Mouse (Mus musculus): ENCODE results near the gene Pum1.

Gene Pum1

GRCm38 (mm10) chr4:130791811-130792375, 128.8 kb downstream of the Pum1 start:
- DNase-seq (ENCODE audit: low read depth, low spot score), result no peak

- no peak for DNase-seq (ENCODE audit: low read depth, low spot score)
Observed at GRCm38 (mm10) chr4:130792376-130793179, 129.5 kb downstream of the Pum1 start, which contains the start of gene Sdc3. Gene Sdc3, plus strand, starts transcription at chr4:130792537.

- DNase-seq (ENCODE audit: low read depth, low spot score), result no peak
Observed at GRCm38 (mm10) chr4:130793180-130793501, 130.0 kb downstream of the Pum1 start.

GRCm38 (mm10) chr4:130794771-130795170, 131.7 kb downstream of the Pum1 start:
- DNase-seq (ENCODE audit: low read depth, low spot score), result no peak

GRCm38 (mm10) chr4:130795970-130796369, 132.8 kb downstream of the Pum1 start:
- DNase-seq (ENCODE audit: low read depth, low spot score), result no peak

- no peak for DNase-seq (ENCODE audit: low read depth, low spot score)
Observed at GRCm38 (mm10) chr4:130797201-130798051, 134.3 kb downstream of the Pum1 start.

- no peak for DNase-seq (ENCODE audit: low read depth, low spot score)
Observed at GRCm38 (mm10) chr4:130798416-130798815, 135.3 kb downstream of the Pum1 start.

- no peak for DNase-seq (ENCODE audit: low read depth, low spot score)
Observed at GRCm38 (mm10) chr4:130799118-130799517, 136.0 kb downstream of the Pum1 start.

GRCm38 (mm10) chr4:130799582-130799981, 136.5 kb downstream of the Pum1 start:
- DNase-seq (ENCODE audit: low read depth, low spot score), result no peak

GRCm38 (mm10) chr4:130800147-130800546, 137.0 kb downstream of the Pum1 start:
- DNase-seq (ENCODE audit: low read depth, low spot score), result no peak

GRCm38 (mm10) chr4:130801198-130801597, 138.1 kb downstream of the Pum1 start:
- DNase-seq (ENCODE audit: low read depth, low spot score), result no peak

GRCm38 (mm10) chr4:130801624-130802329, 138.7 kb downstream of the Pum1 start:
- DNase-seq (ENCODE audit: low read depth, low spot score), result no peak

GRCm38 (mm10) chr4:130803591-130803990, 140.5 kb downstream of the Pum1 start:
- DNase-seq (ENCODE audit: low read depth, low spot score), result no peak

GRCm38 (mm10) chr4:130804292-130804691, 141.2 kb downstream of the Pum1 start:
- no peak for DNase-seq (ENCODE audit: low read depth, low spot score)

GRCm38 (mm10) chr4:130804771-130805361, 141.7 kb downstream of the Pum1 start:
- no peak for DNase-seq (ENCODE audit: low read depth, low spot score)

GRCm38 (mm10) chr4:130805746-130806145, 142.6 kb downstream of the Pum1 start:
- no peak for DNase-seq (ENCODE audit: low read depth, low spot score)

GRCm38 (mm10) chr4:130806746-130807145, 143.6 kb downstream of the Pum1 start:
- DNase-seq (ENCODE audit: low read depth, low spot score), result no peak

- no peak for DNase-seq (ENCODE audit: low read depth, low spot score)
Observed at GRCm38 (mm10) chr4:130809784-130810183, 146.7 kb downstream of the Pum1 start.

- DNase-seq (ENCODE audit: low read depth, low spot score), result no peak
Observed at GRCm38 (mm10) chr4:130810845-130811244, 147.7 kb downstream of the Pum1 start.

GRCm38 (mm10) chr4:130811385-130811784, 148.3 kb downstream of the Pum1 start:
- DNase-seq (ENCODE audit: low read depth, low spot score), result no peak

GRCm38 (mm10) chr4:130813958-130814357, 150.8 kb downstream of the Pum1 start:
- DNase-seq (ENCODE audit: low read depth, low spot score), result no peak

All from brain, embryonic 18.5 days (tissue).